Mouse (Mus musculus) adrenal gland, postnatal 10 days (tissue): ENCODE measurements at regions not wholly inside any gene's neighbourhood (a gene's known extent, or its start where the extent isn't known, plus 50 kb on each side); places are given as distances from the start of the nearest gene placed in this dataset.

Experiments
- DNase-seq: peaks from one replicate; pipeline ENCODE4 v3.0.0; 2021; ENCODE audit warnings: mixed read lengths

GRCm38 (mm10) chr9:117967080-117967479, 73.2 kb upstream of the Azi2 start:
- no peak for DNase-seq

- peak; percentile 12 for DNase-seq
These were observed 73.8 kb upstream of the Azi2 start for GRCm38 (mm10) chr9:117966326-117966989.

GRCm38 (mm10) chr9:117962088-117963030, 77.9 kb upstream of the Azi2 start:
- no peak for DNase-seq

GRCm38 (mm10) chr9:117959845-117960244, 80.5 kb upstream of the Azi2 start:
- no peak for DNase-seq

GRCm38 (mm10) chr9:117957195-117957594, 83.1 kb upstream of the Azi2 start:
- no peak for DNase-seq

- no peak for DNase-seq
These were observed 83.6 kb upstream of the Azi2 start for GRCm38 (mm10) chr9:117956691-117957090.

- DNase-seq: no peak
These were observed 112.8 kb upstream of the Azi2 start for GRCm38 (mm10) chr9:117927466-117927847.

- no peak for DNase-seq
These were observed 113.4 kb upstream of the Azi2 start for GRCm38 (mm10) chr9:117926700-117927465.

GRCm38 (mm10) chr9:117922992-117923391, 117.3 kb upstream of the Azi2 start:
- no peak for DNase-seq

- no peak for DNase-seq
These were observed 132.3 kb upstream of the Azi2 start for GRCm38 (mm10) chr9:117907895-117908424.

GRCm38 (mm10) chr9:117905045-117905747, 135.1 kb upstream of the Azi2 start:
- peak; percentile 33 for DNase-seq

- no peak for DNase-seq
These were observed 135.7 kb upstream of the Azi2 start for GRCm38 (mm10) chr9:117904621-117905020.

- peak; percentile 48 for DNase-seq
These were observed 137.3 kb upstream of the Azi2 start for GRCm38 (mm10) chr9:117903025-117903424.

- no peak for DNase-seq
These were observed 137.9 kb upstream of the Azi2 start for GRCm38 (mm10) chr9:117902239-117902939.

GRCm38 (mm10) chr9:117900631-117901030, 139.7 kb upstream of the Azi2 start:
- DNase-seq: peak; percentile 24

GRCm38 (mm10) chr9:117896517-117896916, 143.8 kb upstream of the Azi2 start:
- DNase-seq: no peak

- DNase-seq: no peak
These were observed 147.7 kb upstream of the Azi2 start for GRCm38 (mm10) chr9:117892601-117893000.

GRCm38 (mm10) chr9:117873172-117873571, 167.1 kb upstream of the Azi2 start:
- no peak for DNase-seq

- peak; percentile 54 for DNase-seq
These were observed 167.8 kb upstream of the Azi2 start for GRCm38 (mm10) chr9:117872387-117873081.

- no peak for DNase-seq
These were observed 168.3 kb upstream of the Azi2 start for GRCm38 (mm10) chr9:117872021-117872386.

- no peak for DNase-seq
These were observed 169.7 kb upstream of the Azi2 start for GRCm38 (mm10) chr9:117870616-117871015.
